Mouse (Mus musculus) testis, adult 2 months (tissue): ENCODE results near the gene Crtc1.

Source experiments
- CTCF ChIP-seq: fragments of 200-500 bp; IDR thresholded peaks from 2 replicates; pipeline ENCODE4 v1.5.1; 2012; ENCODE audit warnings: low read depth, mild to moderate bottlenecking, inconsistent platforms, low read length, moderate library complexity; ENCODE audit not compliant: control insufficient read depth, insufficient read depth, insufficient replicate concordance
- POLR2A ChIP-seq: fragments of 200-500 bp; IDR thresholded peaks from 2 replicates; pipeline ENCODE4 v1.6.1; 2012; ENCODE audit warnings: low read depth, mild to moderate bottlenecking, inconsistent platforms, low read length, moderate library complexity; ENCODE audit not compliant: control insufficient read depth

DNA sequence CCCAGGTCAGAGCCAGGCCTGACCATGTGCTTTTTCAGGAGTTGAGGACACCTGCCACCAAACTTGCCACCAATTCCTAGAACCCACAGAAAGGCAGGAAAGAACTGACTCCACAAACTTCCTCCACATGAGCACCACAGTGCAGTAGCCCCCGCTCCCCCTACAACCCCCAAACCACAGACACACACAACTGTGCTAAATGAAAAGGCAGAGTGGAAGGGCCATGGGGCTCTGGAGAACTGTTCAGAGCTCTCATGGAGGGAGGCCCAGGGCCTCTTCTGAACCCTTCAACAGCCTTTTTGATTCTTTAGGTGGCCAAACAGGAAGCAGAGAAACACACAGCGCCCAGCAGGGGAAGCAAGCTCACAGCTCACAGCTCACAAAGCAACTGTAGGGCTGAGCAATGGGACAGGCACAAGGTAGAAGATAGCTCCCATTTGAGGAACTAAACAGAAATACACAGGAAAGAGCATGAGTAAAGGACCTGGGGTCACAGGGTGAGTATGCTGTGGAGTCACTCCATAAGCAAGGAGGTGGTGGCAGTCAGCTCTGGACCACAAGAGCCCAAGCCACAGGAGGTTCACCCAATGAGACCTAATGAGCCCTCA lies 13.0 kb downstream of the Crtc1 start:
- no peak for TF ChIP-seq CTCF
- no peak for TF ChIP-seq POLR2A
